Mouse (Mus musculus) thymus, adult 2 months (tissue): ENCODE data around the gene Marc2. TPM values are rescaled to one million over a fixed set of nuclear protein-coding genes. Genes with fewer than 3 reads are reported as not detected.
A peak's percentile ranks its signal among the peaks of the same experiment; 100 is the strongest.

ENCODE experiments used
- DNase-seq: peaks from one replicate; pipeline ENCODE4 v3.0.0; 2021
- H3K27ac ChIP-seq: fragments of 200-500 bp; 2 replicates; pipeline ENCODE4 v1.5.1; 2012; ENCODE audit warnings: low read length, control low read depth; ENCODE audit not compliant: control insufficient read depth, insufficient read depth
- H3K27me3 ChIP-seq: fragments of 200-500 bp; 2 replicates; pipeline ENCODE4 v1.6.1; 2012; ENCODE audit warnings: mild to moderate bottlenecking, low read length, moderate library complexity, mixed read lengths; ENCODE audit not compliant: control insufficient read depth, insufficient read depth
- H3K36me3 ChIP-seq: fragments of 200-500 bp; 2 replicates; pipeline ENCODE4 v1.6.1; 2012; ENCODE audit warnings: mild to moderate bottlenecking, low read length, moderate library complexity; ENCODE audit not compliant: control insufficient read depth, insufficient read depth
- H3K4me1 ChIP-seq: fragments of 200-500 bp; replicated peaks from 2 replicates; pipeline ENCODE4 v1.6.1; 2012; ENCODE audit warnings: low read length; ENCODE audit not compliant: control insufficient read depth, insufficient read depth
- H3K4me3 ChIP-seq: fragments of 200-500 bp; 2 replicates; pipeline ENCODE4 v1.5.1; 2012; ENCODE audit warnings: mild to moderate bottlenecking, low read length, control low read depth, moderate library complexity; ENCODE audit not compliant: control insufficient read depth, insufficient read depth
- CTCF ChIP-seq: fragments of 200-500 bp; IDR thresholded peaks from 2 replicates; pipeline ENCODE4 v1.5.1; 2012; ENCODE audit warnings: mild to moderate bottlenecking, control low read depth, low read length, moderate library complexity, borderline replicate concordance; ENCODE audit not compliant: control insufficient read depth, poor library complexity, insufficient read depth; ENCODE audit errors: extremely low read depth
- POLR2A ChIP-seq: fragments of 200-500 bp; IDR thresholded peaks from 2 replicates; pipeline ENCODE4 v1.6.1; 2012; ENCODE audit warnings: mild to moderate bottlenecking, low read length, control low read depth, moderate library complexity; ENCODE audit not compliant: control insufficient read depth, poor library complexity, insufficient read depth; ENCODE audit errors: extremely low read depth
- WGBS: fragments of 180-500 bp; shearing (Covaris S2); methylation state at CpG from one replicate; pipeline ENCODE4 v1.1.7; 2018; 5-methylcytosine and 5-hydroxymethylcytosine counted together
- polyA plus RNA-seq: library from polyadenylated mRNA; depleted of rRNA; stranded (reverse); fragments of >200 nt; gene quantifications from 2 replicates; pipeline ENCODE4 v1.2.3, GENCODE M21; 2012

Gene Marc2
- polyA plus RNA-seq, 1 experiment = 76.3 TPM

DNA sequence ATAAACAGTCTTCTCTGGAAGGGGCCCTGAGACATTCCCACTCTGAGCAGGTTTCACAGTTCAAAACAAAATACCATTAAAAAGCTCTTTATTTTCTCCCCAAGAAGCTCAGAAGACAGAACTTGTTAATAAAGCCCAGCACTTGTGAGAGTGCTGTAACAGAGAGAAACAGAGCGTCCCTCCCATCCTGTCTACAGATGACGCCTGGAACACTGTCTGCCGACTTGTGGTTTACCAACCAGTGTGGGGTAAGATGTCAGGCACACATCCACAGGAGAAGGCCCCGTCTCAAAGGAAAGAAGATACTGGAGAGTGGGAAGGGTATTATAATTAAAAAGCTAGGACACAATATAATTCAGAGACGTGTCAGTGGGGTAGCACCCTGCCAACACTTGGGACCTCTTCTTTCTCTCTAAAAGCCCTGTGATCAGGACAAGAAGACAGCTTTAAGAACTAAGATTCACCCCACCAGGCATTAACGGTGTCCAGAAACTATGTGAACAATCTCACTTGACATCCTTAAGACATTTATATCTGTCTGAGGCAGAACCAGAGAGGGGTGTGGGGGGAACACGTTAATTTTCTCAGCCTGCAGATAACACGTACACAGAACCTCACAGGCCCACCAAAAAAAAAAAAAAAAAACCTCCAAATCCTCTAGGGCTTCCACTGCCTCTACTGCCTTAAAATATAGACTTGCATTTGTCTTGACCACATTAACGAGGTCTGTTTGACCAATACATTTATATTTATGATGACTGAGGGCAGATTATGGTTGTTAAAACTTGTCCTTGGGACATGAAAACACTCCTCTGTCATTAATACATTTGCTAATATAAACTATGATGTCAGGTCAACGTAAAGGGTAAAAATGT is 64.7 kb downstream of the Marc2 start:
- no peak overlapping the region for H3K4me3 ChIP-seq
- H3K27me3 ChIP-seq = no peaks in the 10 kb centered on the region; the same call in 1 of the 2 replicates
- no peak for DNase-seq
- no peaks in the 10 kb centered on the region for H3K4me1 ChIP-seq
- no peak overlapping the region for H3K27ac ChIP-seq
- WGBS = 59% methylated on average over 10 of the region's 10 CpGs
- TF ChIP-seq POLR2A = no peak
- no peak for TF ChIP-seq CTCF
- no peaks in the 10 kb centered on the region for H3K36me3 ChIP-seq

DNA sequence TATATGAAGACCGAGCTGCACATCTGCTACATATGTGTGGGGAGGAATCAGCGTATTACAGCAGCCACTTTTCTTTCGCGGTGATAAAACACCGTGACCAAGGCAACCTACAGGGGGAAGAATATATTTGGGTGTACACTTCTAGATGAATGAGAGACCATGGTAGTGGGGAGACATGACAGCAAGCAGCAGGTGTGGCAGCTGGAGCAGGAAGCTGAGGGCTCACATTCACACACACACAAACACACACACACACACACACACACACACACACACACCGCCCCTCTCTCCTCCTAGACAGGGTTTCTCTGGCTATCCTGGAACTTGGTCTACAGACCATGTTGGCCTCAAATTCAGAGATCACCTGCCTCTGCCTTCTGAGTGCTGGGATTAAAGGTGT is 68.1 kb downstream of the Marc2 start:
- Histone ChIP-seq H3K27ac (no peak overlapping the region), H3K4me1 (no peaks in the 10 kb centered on the region), H3K4me3 (no peak overlapping the region), H3K36me3 (no peaks in the 10 kb centered on the region), H3K27me3 (no peaks in the 10 kb centered on the region)
- 91% methylated on average over 6 of the region's 6 CpGs for WGBS
- no peak for TF ChIP-seq CTCF
- no peak for TF ChIP-seq POLR2A
- DNase-seq = no peak

- H3K27ac ChIP-seq = no peak overlapping the region
- no peak for DNase-seq
- H3K4me3 ChIP-seq = no peak overlapping the region
- TF ChIP-seq CTCF (no peak), POLR2A (no peak)
- no peaks in the 10 kb centered on the region for H3K27me3 ChIP-seq
- H3K4me1 ChIP-seq = no peaks in the 10 kb centered on the region
- WGBS = 49% methylated on average over 22 of the region's 22 CpGs
- no peaks in the 10 kb centered on the region for H3K36me3 ChIP-seq
Measured at GRCm38 (mm10) chr1:184777061-184777795, 69.0 kb downstream of the Marc2 start.

DNA sequence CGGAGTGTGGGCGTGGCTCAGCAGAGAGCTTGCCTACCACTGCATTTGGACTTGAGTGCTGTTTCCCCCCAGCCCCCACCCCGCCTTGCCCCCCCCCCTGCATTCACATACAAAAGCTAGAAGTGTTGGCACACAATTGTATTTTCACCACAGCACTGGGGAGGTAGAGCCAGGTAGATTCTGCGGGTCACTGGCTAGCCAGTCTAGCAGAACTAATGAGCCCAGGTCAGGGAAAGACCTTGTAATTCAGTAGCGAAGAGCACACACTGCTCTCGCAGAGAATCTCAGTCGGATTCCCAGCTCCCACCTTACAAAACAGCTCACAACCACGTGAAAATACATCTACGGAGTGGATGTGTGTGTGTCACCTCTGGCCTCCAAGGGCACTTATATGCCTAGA is 71.0 kb downstream of the Marc2 start:
- Histone ChIP-seq H3K27me3 (no peaks in the 10 kb centered on the region), H3K36me3 (no peaks in the 10 kb centered on the region), H3K4me1 (no peaks in the 10 kb centered on the region), H3K4me3 (no peak overlapping the region), H3K27ac (no peak overlapping the region)
- no peak for DNase-seq
- no peak for TF ChIP-seq CTCF
- TF ChIP-seq POLR2A = no peak
- 75% methylated on average over 9 of the region's 9 CpGs for WGBS

GRCm38 (mm10) chr1:184771891-184772249 is 74.4 kb downstream of the Marc2 start:
- Histone ChIP-seq H3K4me1 (no peaks in the 10 kb centered on the region), H3K27ac (no peak overlapping the region), H3K4me3 (no peak overlapping the region), H3K27me3 (no peaks in the 10 kb centered on the region), H3K36me3 (no peaks in the 10 kb centered on the region)
- TF ChIP-seq CTCF (no peak), POLR2A (no peak)
- DNase-seq = no peak
- 28% methylated on average over 9 of the region's 9 CpGs for WGBS

GRCm38 (mm10) chr1:184771202-184771890 is 74.9 kb downstream of the Marc2 start:
- H3K27ac ChIP-seq = no peak overlapping the region
- H3K27me3 ChIP-seq = no peaks in the 10 kb centered on the region
- TF ChIP-seq CTCF (0 out of 2 replicates have a peak, but pooled peaks have one; percentile 52), POLR2A (no peak)
- no peaks in the 10 kb centered on the region for H3K36me3 ChIP-seq
- WGBS = 25% methylated on average over 18 of the region's 18 CpGs
- peak; percentile 57 for DNase-seq
- H3K4me1 ChIP-seq = no peaks in the 10 kb centered on the region
- no peak overlapping the region for H3K4me3 ChIP-seq
